Mouse (Mus musculus) C2C12 (cell line): ENCODE measurements at regions not wholly inside any gene's neighbourhood (a gene's known extent, or its start where the extent isn't known, plus 50 kb on each side); places are given as distances from the start of the nearest gene placed in this dataset.

ENCODE experiments used
- CEBPB ChIP-seq: IDR thresholded peaks from one replicate; pipeline ENCODE4 v1.6.1; 2011; ENCODE audit warnings: low read depth, mild to moderate bottlenecking, control low read depth, moderate library complexity
- CTCF ChIP-seq: IDR thresholded peaks from one replicate; pipeline ENCODE4 v1.5.1; 2011; ENCODE audit not compliant: control insufficient read depth, insufficient read depth, insufficient read length
- MAX ChIP-seq: IDR thresholded peaks from one replicate; pipeline ENCODE4 v1.6.1; 2011; ENCODE audit warnings: mild to moderate bottlenecking, control low read depth
- MYOD1 ChIP-seq: IDR thresholded peaks from one replicate; pipeline ENCODE4 v1.6.1; 2011; ENCODE audit warnings: low read depth; ENCODE audit not compliant: control insufficient read depth, insufficient read length
- USF1 ChIP-seq: IDR thresholded peaks from one replicate; pipeline ENCODE4 v1.6.1; 2011; ENCODE audit warnings: low read depth, mild to moderate bottlenecking, control low read depth, moderate library complexity

GRCm38 (mm10) chr16:87103599-87103998 lies 250.4 kb upstream of the N6amt1 start:
- TF ChIP-seq CTCF, result no peak
- no peak for TF ChIP-seq CEBPB
- no peak for TF ChIP-seq USF1
- TF ChIP-seq MYOD1, result no peak
- no peak for TF ChIP-seq MAX
